Mouse (Mus musculus): Measurements from ENCODE around the gene 1700019N19Rik. TPM values are rescaled to one million over a fixed set of nuclear protein-coding genes. Genes with fewer than 3 reads are reported as not detected.

Gene 1700019N19Rik
- polyA plus RNA-seq (2014; fragmentation: Illumina TruSeq; extraction: RNeasy Lipid Tissue Mini Kit (QIAGEN cat#74804); ENCODE audit: low read depth, low replicate concordance): not detected

GRCm38 (mm10) chr19:58794284-58794683 is at the start of gene 1700019N19Rik:
Gene 1700019N19Rik, minus strand, starts transcription at chr19:58794461.

GRCm38 (mm10) chr19:58759423-58759822 is 34.8 kb downstream of the 1700019N19Rik start, which contains the start of gene Pnliprp2:
Gene Pnliprp2, plus strand, starts transcription at chr19:58759719.

Other genes starting within 250 kb of the 1700019N19Rik start
- 22.2 TPM for gene Pnlip, start 142.0 kb downstream of the 1700019N19Rik start, polyA plus RNA-seq (2014; fragmentation: Illumina TruSeq; extraction: RNeasy Lipid Tissue Mini Kit (QIAGEN cat#74804); ENCODE audit: low read depth, low replicate concordance)
- 5.0 TPM for gene Pnliprp1, start 65.6 kb downstream of the 1700019N19Rik start, polyA plus RNA-seq (2014; fragmentation: Illumina TruSeq; extraction: RNeasy Lipid Tissue Mini Kit (QIAGEN cat#74804); ENCODE audit: low read depth, low replicate concordance)
- gene Pnliprp2, start 34.7 kb downstream of the 1700019N19Rik start, polyA plus RNA-seq (2014; fragmentation: Illumina TruSeq; extraction: RNeasy Lipid Tissue Mini Kit (QIAGEN cat#74804); ENCODE audit: low read depth, low replicate concordance): 3.8 TPM
- not detected for gene Eno4, start 149.0 kb upstream of the 1700019N19Rik start, polyA plus RNA-seq (2014; fragmentation: Illumina TruSeq; extraction: RNeasy Lipid Tissue Mini Kit (QIAGEN cat#74804); ENCODE audit: low read depth, low replicate concordance)
- 14.8 TPM for gene Hspa12a, start 149.2 kb upstream of the 1700019N19Rik start, polyA plus RNA-seq (2014; fragmentation: Illumina TruSeq; extraction: RNeasy Lipid Tissue Mini Kit (QIAGEN cat#74804); ENCODE audit: low read depth, low replicate concordance)

All from sigmoid colon, adult 10 weeks (tissue).